Mouse (Mus musculus): ENCODE measurements around the gene Nthl1.

GRCm38 (mm10) chr17:24593992-24594890, 38.2 kb upstream of the Nthl1 start:
- no peak for TF ChIP-seq MYOD1 (IDR thresholded peaks at IDR 0.05; ENCODE audit: control insufficient read depth, insufficient read length, low read depth)
- TF ChIP-seq MAX (IDR thresholded peaks at IDR 0.05): no peak
- no peak for TF ChIP-seq CTCF (IDR thresholded peaks at IDR 0.05; ENCODE audit: control insufficient read depth, insufficient read depth, insufficient read length)
- TF ChIP-seq MYOG (IDR thresholded peaks at IDR 0.05; ENCODE audit: control insufficient read depth, extremely low read depth, insufficient read length): no peak
- no peak for TF ChIP-seq CEBPB (IDR thresholded peaks at IDR 0.05; ENCODE audit: low read depth)
- no peak for TF ChIP-seq USF1 (IDR thresholded peaks at IDR 0.05; ENCODE audit: low read depth)

All from C2C12 (cell line).